Mouse (Mus musculus) MEL (cell line): ENCODE data around the gene Antxr1. TPM values are rescaled to one million over a fixed set of nuclear protein-coding genes. Genes with fewer than 3 reads are reported as not detected.

ENCODE experiments used
- DNase-seq: peaks from one replicate; pipeline ENCODE4 v3.0.0; 2011; ENCODE audit warnings: low read depth, low spot score
- H3K27ac ChIP-seq: 2 replicates; pipeline ENCODE4 v1.5.1; 2012; ENCODE audit warnings: low read depth, mild to moderate bottlenecking, control low read depth, low read length, moderate library complexity; ENCODE audit not compliant: control insufficient read depth
- H3K27me3 ChIP-seq, 2 experiments: fragments of 150-350 bp in 1 of 2; sonication (generic) in 1 of 2; 2 replicates each; pipeline ENCODE4 v1.6.1; 2012; ENCODE audit warnings: low read length in 2 of 2, mild to moderate bottlenecking in 2 of 2, improper control_type of control experiment in 1 of 2, moderate library complexity in 1 of 2; ENCODE audit not compliant: insufficient read depth in 2 of 2, control insufficient read depth in 1 of 2
- H3K36me3 ChIP-seq, 2 experiments: 2 replicates each; pipeline ENCODE4 v1.6.1; 2012 to 2014; ENCODE audit warnings: low read length in 2 of 2, improper control_type of control experiment in 1 of 2, inconsistent platforms in 1 of 2, mild to moderate bottlenecking in 1 of 2; ENCODE audit not compliant: insufficient read depth in 2 of 2, control insufficient read depth in 1 of 2
- H3K4me1 ChIP-seq, 2 experiments: fragments of 150-350 bp in 1 of 2; sonication (generic) in 1 of 2; 2 replicates each; pipeline ENCODE4 v1.6.1; 2012; ENCODE audit warnings: low read length in 2 of 2, improper control_type of control experiment in 1 of 2, mild to moderate bottlenecking in 1 of 2; ENCODE audit not compliant: insufficient read depth in 2 of 2, control insufficient read depth in 1 of 2
- H3K4me3 ChIP-seq, 2 experiments: fragments of 150-350 bp in 1 of 2; sonication (generic) in 1 of 2; 2 replicates each; pipeline ENCODE4 v1.5.1; 2012; ENCODE audit warnings: low read depth in 2 of 2, low read length in 2 of 2, mild to moderate bottlenecking in 2 of 2, moderate library complexity in 2 of 2, control low read depth in 1 of 2, improper control_type of control experiment in 1 of 2; ENCODE audit not compliant: control insufficient read depth in 1 of 2, insufficient read depth in 1 of 2
- H3K79me2 ChIP-seq: 2 replicates; pipeline ENCODE4 v1.6.1; 2012; ENCODE audit warnings: mild to moderate bottlenecking, low read length, moderate library complexity; ENCODE audit not compliant: control insufficient read depth, poor library complexity, insufficient read depth
- H3K9ac ChIP-seq: 2 replicates; pipeline ENCODE4 v1.6.1; 2012; ENCODE audit warnings: low read depth, mild to moderate bottlenecking, control low read depth, low read length, moderate library complexity; ENCODE audit not compliant: control insufficient read depth, poor library complexity, severe bottlenecking
- H3K9me3 ChIP-seq: fragments of 150-350 bp; sonication (generic); replicated peaks from 2 replicates; pipeline ENCODE4 v1.6.1; 2012; ENCODE audit warnings: mild to moderate bottlenecking, low read length, improper control_type of control experiment, moderate library complexity; ENCODE audit not compliant: insufficient read depth
- CHD1 ChIP-seq: IDR thresholded peaks from 2 replicates; pipeline ENCODE4 v1.6.1; 2012; ENCODE audit warnings: low read depth, mild to moderate bottlenecking, inconsistent platforms, low read length, improper control_type of control experiment
- CHD2 ChIP-seq: IDR thresholded peaks from 2 replicates; pipeline ENCODE4 v1.6.1; 2011; ENCODE audit warnings: low read length, improper control_type of control experiment
- CTCF ChIP-seq, 3 experiments: IDR thresholded peaks in 2 of 3; conservative IDR thresholded peaks in 1 of 3; 2 replicates each; pipeline ENCODE4 v1.5.1; 2011 to 2012; ENCODE audit warnings: low read length in 3 of 3, low read depth in 2 of 3, mild to moderate bottlenecking in 2 of 3, improper control_type of control experiment in 1 of 3, inconsistent platforms in 1 of 3, mixed read lengths in 1 of 3, moderate library complexity in 1 of 3; ENCODE audit not compliant: control insufficient read depth in 1 of 3, insufficient read depth in 1 of 3, poor library complexity in 1 of 3, severe bottlenecking in 1 of 3
- E2F4 ChIP-seq: IDR thresholded peaks from 2 replicates; pipeline ENCODE4 v1.6.1; 2011; ENCODE audit warnings: low read depth, low read length, improper control_type of control experiment, borderline replicate concordance
- EP300 ChIP-seq, 2 experiments: IDR thresholded peaks; 2 replicates each; pipeline ENCODE4 v1.6.1; 2011; ENCODE audit warnings: improper control_type of control experiment in 2 of 2, low read length in 2 of 2, low read depth in 1 of 2, mild to moderate bottlenecking in 1 of 2
- ETS1 ChIP-seq: IDR thresholded peaks from 2 replicates; pipeline ENCODE4 v1.6.1; 2012; ENCODE audit warnings: low read depth, mild to moderate bottlenecking, inconsistent platforms, low read length, improper control_type of control experiment, moderate library complexity
- HCFC1 ChIP-seq: IDR thresholded peaks from 2 replicates; pipeline ENCODE4 v1.6.1; 2012; ENCODE audit warnings: low read depth, mild to moderate bottlenecking, inconsistent platforms, low read length, improper control_type of control experiment, moderate library complexity
- JUND ChIP-seq: IDR thresholded peaks from 2 replicates; pipeline ENCODE4 v1.6.1; 2011; ENCODE audit warnings: low read depth, mild to moderate bottlenecking, improper control_type of control experiment, low read length
- KAT2A ChIP-seq: conservative IDR thresholded peaks from 2 replicates; pipeline ENCODE4 v1.6.1; 2012; ENCODE audit warnings: low read depth, low read length, improper control_type of control experiment, inconsistent platforms
- MAX ChIP-seq: IDR thresholded peaks from 2 replicates; pipeline ENCODE4 v1.6.1; 2011; ENCODE audit warnings: low read length, improper control_type of control experiment
- MEF2A ChIP-seq: IDR thresholded peaks from 2 replicates; pipeline ENCODE4 v1.6.1; 2014; ENCODE audit warnings: low read depth, mild to moderate bottlenecking, inconsistent platforms, low read length, improper control_type of control experiment; ENCODE audit not compliant: poor library complexity, insufficient replicate concordance, severe bottlenecking; ENCODE audit errors: extremely low read depth
- NELFE ChIP-seq: IDR thresholded peaks from 2 replicates; pipeline ENCODE4 v1.6.1; 2011; ENCODE audit warnings: low read depth, low read length, improper control_type of control experiment
- TAL1 ChIP-seq: IDR thresholded peaks from 2 replicates; pipeline ENCODE4 v1.6.1; 2012; ENCODE audit warnings: mild to moderate bottlenecking, inconsistent platforms, low read length, moderate library complexity, mixed read lengths
- UBTF ChIP-seq: IDR thresholded peaks from 2 replicates; pipeline ENCODE4 v1.6.1; 2012; ENCODE audit warnings: low read depth, mild to moderate bottlenecking, inconsistent platforms, low read length, improper control_type of control experiment, moderate library complexity, borderline replicate concordance; ENCODE audit not compliant: insufficient read depth
- USF1 ChIP-seq: IDR thresholded peaks from 2 replicates; pipeline ENCODE4 v1.6.1; 2014; ENCODE audit warnings: low read depth, mild to moderate bottlenecking, inconsistent platforms, low read length, improper control_type of control experiment, moderate library complexity
- ZC3H11A ChIP-seq: IDR thresholded peaks from 2 replicates; pipeline ENCODE4 v1.6.1; 2012; ENCODE audit warnings: low read depth, mild to moderate bottlenecking, inconsistent platforms, low read length, improper control_type of control experiment
- ZKSCAN1 ChIP-seq: IDR thresholded peaks from 2 replicates; pipeline ENCODE4 v1.6.1; 2012; ENCODE audit warnings: low read depth, mild to moderate bottlenecking, inconsistent platforms, low read length, improper control_type of control experiment, moderate library complexity
- ZNF384 ChIP-seq: IDR thresholded peaks from 2 replicates; pipeline ENCODE4 v1.6.1; 2012; ENCODE audit warnings: low read depth, mild to moderate bottlenecking, inconsistent platforms, low read length, improper control_type of control experiment
- polyA plus RNA-seq, 2 experiments: library from polyadenylated mRNA; stranded (reverse) in 1 of 2; unstranded in 1 of 2; fragments of >175 nt in 1 of 2; fragments of >200 nt in 1 of 2; gene quantifications; 2 replicates each; pipeline versions ENCODE4 v1.2.1 to v1.2.4; 2012; ENCODE audit warnings: low replicate concordance in 2 of 2, low read depth in 1 of 2; ENCODE audit not compliant: insufficient read length in 2 of 2, insufficient read depth in 1 of 2, missing spikeins in 1 of 2
- total RNA-seq: library from RNA; depleted of rRNA; stranded (reverse); fragments of 300-350 nt; gene quantifications from 2 replicates; pipeline ENCODE4 v1.2.3, GENCODE M21; 2012

Gene Antxr1
- total and polyA plus RNA-seq, 3 experiments: 0.10 TPM; not detected in 2

DNA sequence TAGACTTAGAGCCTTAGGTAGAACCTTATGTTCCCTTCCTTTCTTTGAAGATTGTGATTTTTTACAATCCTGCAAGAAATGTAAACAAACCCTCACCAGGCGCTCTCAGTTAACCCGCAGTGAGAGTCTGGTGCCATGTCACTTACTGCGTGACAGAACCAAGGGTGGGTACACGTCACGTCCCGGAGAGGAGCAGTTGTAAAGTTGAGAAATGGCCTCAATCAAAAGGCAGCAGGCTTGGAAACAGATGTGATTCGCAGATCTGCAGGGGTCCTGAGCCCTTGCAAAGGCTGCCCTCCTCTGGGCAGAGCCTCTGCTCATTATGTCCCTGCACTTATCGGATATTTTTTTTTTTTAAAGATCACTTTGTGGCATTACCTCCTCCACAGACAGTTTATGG lies 99.6 kb downstream of the Antxr1 start:
- Histone ChIP-seq H3K4me3 (no peak overlapping the region), H3K27ac (no peak overlapping the region), H3K79me2 (no peaks in the 10 kb centered on the region), H3K27me3 (peaks cover 2 to 4% of the 10 kb centered on the region in 2 experiments; a peak in 2 of 4 replicates), H3K9me3 (no peaks in the 10 kb centered on the region), H3K36me3 (no peaks in the 10 kb centered on the region), H3K4me1 (no peaks in the 10 kb centered on the region)
- DNase-seq: no peak
- TF ChIP-seq HCFC1 (no peak), ZNF384 (no peak), JUND (no peak), CTCF (IDR thresholded peaks at IDR 0.05 in 2 of 3, conservative IDR thresholded peaks at IDR 0.05 in 1 of 3; ENCODE audit: control insufficient read depth in 1 of 3, insufficient read depth in 1 of 3, low read depth in 2 of 3, low read length in 3 of 3, poor library complexity in 1 of 3, severe bottlenecking in 1 of 3) (no peak), CHD1 (no peak), MAX (no peak), MEF2A (no peak), E2F4 (no peak), ZKSCAN1 (no peak), EP300 (IDR thresholded peaks at IDR 0.05; ENCODE audit: low read depth in 1 of 2, low read length in 2 of 2) (no peak), USF1 (no peak), UBTF (no peak), ZC3H11A (no peak), CHD2 (no peak), NELFE (no peak), KAT2A (no peak)
- TF ChIP-seq, all 39 proteins: peak for 0
- H3K9ac ChIP-seq: no peak overlapping the region

DNA sequence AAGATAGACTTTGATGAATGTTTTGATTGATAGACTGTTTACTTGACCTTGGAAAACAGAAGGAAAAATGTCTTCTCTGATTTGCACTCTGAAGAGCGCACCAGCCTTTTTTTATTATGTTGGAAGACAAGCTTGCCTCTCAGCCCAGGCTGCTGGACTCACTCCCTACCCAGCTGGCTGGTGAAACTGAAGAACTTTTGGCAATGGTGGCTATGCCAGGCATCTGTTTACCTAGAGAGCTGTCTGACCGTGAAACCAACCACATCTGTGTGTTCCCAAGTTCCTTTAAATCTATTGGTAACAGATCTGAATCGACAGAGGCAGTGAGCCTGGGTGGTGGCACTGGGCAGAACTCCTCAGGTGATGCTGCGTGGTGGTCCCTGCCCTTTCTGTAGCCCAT lies 102.5 kb downstream of the Antxr1 start:
- peaks cover 3 to 4% of the 10 kb centered on the region in 2 experiments; a peak in 2 of 4 replicates for H3K27me3 ChIP-seq
- H3K27ac ChIP-seq: no peak overlapping the region
- no peak for TF ChIP-seq CHD1
- TF ChIP-seq ETS1: no peak
- no peak for TF ChIP-seq TAL1
- TF ChIP-seq, all 39 proteins: peak for 0
- Histone ChIP-seq H3K9me3 (no peaks in the 10 kb centered on the region), H3K36me3 (no peaks in the 10 kb centered on the region), H3K4me3 (no peak overlapping the region), H3K9ac (no peak overlapping the region), H3K79me2 (no peaks in the 10 kb centered on the region), H3K4me1 (no peaks in the 10 kb centered on the region)
- no peak for DNase-seq
